Mouse (Mus musculus): ENCODE results near the gene Pacrg.

DNA sequence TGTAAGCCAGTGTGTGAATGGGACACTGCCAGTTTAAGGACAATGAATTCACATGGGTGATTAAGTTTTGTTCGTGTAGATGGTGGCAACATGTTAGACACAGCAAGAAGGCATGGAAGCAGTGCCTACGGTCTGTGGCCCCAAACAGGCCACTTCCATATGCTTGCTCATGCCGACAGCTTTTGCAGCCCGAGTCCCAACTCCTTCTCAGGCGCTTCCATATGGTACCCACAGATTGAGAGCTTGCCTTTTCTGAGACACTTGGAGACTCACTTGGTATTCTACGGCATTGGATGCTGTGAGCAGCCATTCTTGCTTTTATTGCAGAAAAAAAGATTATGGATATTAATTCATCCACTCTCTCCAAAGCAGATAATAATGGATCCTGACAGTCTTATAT lies 365.1 kb downstream of the Pacrg start:
- no peak for TF ChIP-seq CTCF (IDR thresholded peaks at IDR 0.05; ENCODE audit: low read depth, low read length)
- TF ChIP-seq TAL1 (conservative IDR thresholded peaks at IDR 0.05; ENCODE audit: low read depth, low read length) = no peak
- no peak for TF ChIP-seq POLR2AphosphoS5 (IDR thresholded peaks at IDR 0.05; ENCODE audit: insufficient replicate concordance, low read depth, low read length)
- no peak for TF ChIP-seq GATA1 (IDR thresholded peaks at IDR 0.05; ENCODE audit: borderline replicate concordance, low read length)
- no peak for TF ChIP-seq GATA2 (IDR thresholded peaks at IDR 0.05; ENCODE audit: borderline replicate concordance, low read depth, low read length)

Data from G1E (cell line).